Mouse (Mus musculus) heart, postnatal 25 days (tissue): Measurements from ENCODE around the gene Cntn5. TPM values are rescaled to one million over a fixed set of nuclear protein-coding genes. Genes with fewer than 3 reads are reported as not detected.

Experiments
- DNase-seq: peaks from one replicate; pipeline ENCODE4 v3.0.0; 2022; ENCODE audit warnings: low spot score
- intact Hi-C: fragments of 180-260 bp; cut with DNase I; formaldehyde crosslinking; loops from one replicate; pipeline ENCODE4 v1.15.1; 2025
- total RNA-seq, 2 experiments: library from RNA; stranded (reverse); gene quantifications; 2 replicates each; pipeline ENCODE4 v1.2.3; 2021

The Cntn5 gene
- total RNA-seq, 2 experiments from 2014 or later: 0.14 to 0.39 TPM

GRCm38 (mm10) chr9:9819963-9820362, 1084.6 kb downstream of the Cntn5 start:
- intact Hi-C loops: no loop called here
- no peak for DNase-seq

DNA sequence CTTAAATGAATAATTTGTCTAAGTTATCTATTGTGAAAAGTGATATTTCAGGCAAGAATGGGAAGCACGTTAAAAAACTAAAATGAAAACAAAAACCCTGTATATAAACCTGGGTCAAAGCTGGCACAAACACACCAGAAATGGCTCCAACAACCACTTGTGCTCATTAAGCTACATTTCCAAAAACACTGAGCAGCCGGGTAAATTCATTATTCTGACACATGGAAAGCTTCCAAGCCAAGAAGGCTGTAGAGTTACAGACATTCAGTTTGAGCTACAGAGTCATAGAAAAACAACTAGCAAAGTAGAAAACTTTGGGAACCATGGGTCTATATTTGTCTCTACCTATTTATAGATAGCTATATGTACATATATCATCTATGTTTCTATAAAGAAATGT, 1087.1 kb downstream of the Cntn5 start:
- no peak for DNase-seq
- intact Hi-C loops: no loop called here

GRCm38 (mm10) chr9:9799546-9799945, 1105.0 kb downstream of the Cntn5 start:
- DNase-seq: no peak

DNA sequence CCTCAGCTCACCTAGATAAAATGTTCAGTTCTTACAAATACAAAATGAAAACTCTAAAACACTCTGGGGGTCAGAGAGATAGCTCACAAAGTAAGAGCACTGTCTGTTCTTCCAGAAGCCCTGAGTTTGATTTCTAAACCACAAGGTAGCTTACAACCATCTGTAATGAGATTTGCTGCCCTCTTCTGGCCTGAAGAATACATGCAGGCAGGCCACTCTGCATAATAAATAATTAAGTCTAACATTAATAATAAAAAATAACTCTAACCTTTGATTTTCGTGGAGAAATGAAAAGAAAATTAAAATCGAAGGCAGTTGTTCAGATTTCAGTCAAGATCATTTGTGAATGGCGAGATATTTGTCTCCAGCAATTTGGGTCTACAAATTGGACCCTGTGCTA, 1120.9 kb downstream of the Cntn5 start:
- no peak for DNase-seq
- intact Hi-C loops: loop anchor here (10.0 kb wide), 1 partner anchor 739 kb away; no protein-coding TSS in a partner anchor

More at GRCm38 (mm10) chr9:9799546-9799945, 1105.0 kb downstream of the Cntn5 start:
- intact Hi-C loops: no loop called here

DNA sequence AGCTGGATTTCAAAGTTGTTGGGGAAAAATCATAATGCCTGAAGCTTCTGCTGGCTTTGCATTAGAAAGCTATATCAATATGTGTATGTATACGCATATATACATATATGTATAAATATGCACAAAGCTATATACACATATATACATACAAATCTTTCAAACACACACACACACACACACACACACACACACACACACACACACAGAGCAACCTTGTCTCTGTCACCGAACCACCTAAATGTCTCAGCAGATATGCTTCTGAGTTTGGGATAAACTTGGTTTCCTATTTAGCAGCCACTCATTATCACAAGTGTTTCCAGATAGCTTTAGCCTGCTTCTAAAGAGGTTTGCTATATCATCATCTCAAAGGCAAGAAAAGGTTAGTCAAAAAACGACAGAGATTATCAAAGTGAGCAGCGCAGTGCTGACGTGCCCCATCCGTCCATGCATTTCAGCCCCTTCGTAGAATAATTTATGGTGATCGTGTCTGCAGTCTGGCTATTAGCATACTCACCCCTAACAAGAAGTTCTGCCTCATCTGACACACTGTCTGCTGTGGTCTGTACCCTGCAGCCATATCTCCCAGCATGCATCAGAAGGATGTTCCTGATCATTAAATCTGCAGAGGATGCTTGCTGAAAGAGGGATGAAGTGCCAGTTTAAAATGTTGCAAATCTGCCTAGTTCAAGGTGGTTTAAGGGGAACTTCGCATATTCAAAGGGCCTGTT, 1123.3 kb downstream of the Cntn5 start:
- DNase-seq: no peak

DNA sequence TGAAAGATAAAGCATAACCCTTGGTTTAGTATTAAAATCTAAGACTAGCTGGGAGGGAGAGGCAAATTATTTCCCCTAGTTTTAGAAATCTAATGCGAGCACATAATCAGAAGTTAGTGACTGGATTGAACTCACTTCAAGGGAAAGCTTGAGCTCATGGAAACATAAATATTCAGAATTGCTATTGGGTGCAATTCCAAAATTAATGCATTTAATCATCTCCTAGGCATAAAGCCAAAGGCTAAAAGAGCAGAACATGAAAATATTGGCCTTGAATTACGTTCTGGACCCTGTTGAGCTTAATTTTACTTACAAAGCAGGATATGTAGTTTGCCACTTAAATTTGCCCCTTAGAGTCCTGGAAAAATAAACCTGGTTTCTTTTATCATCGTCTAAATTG, 1124.9 kb downstream of the Cntn5 start:
- intact Hi-C loops: loop anchor here (10.0 kb wide), 1 partner anchor 735 kb away; no protein-coding TSS in a partner anchor
- DNase-seq: no peak

More for the DNA sequence above, 1123.3 kb downstream of the Cntn5 start:
- intact Hi-C loops: loop anchor here (10.0 kb wide), 1 partner anchor 737 kb away; no protein-coding TSS in a partner anchor

- intact Hi-C loops: no loop called here
- no peak for DNase-seq
These were observed 1133.8 kb downstream of the Cntn5 start for GRCm38 (mm10) chr9:9770777-9771176.

GRCm38 (mm10) chr9:9769659-9770058, 1134.9 kb downstream of the Cntn5 start:
- intact Hi-C loops: no loop called here
- no peak for DNase-seq

DNA sequence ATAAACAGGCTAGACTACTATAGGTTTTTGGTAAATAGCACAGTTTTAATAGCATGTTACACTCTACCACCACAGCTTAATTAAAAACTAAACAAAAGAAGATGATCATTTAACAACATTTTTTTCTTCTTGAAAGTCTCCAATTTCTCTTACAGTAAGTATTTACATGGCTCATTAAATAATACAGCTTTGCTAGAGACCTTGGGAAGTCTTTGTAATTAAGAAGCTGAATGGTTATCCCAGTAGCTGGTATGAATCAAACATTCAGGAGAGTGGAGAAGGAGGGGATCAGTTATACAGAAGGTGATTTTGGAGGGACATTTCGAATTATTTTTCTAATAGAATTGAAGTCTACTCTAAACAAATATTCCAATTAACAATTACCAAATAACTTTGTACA, 1186.4 kb downstream of the Cntn5 start:
- intact Hi-C loops: no loop called here
- no peak for DNase-seq

DNA sequence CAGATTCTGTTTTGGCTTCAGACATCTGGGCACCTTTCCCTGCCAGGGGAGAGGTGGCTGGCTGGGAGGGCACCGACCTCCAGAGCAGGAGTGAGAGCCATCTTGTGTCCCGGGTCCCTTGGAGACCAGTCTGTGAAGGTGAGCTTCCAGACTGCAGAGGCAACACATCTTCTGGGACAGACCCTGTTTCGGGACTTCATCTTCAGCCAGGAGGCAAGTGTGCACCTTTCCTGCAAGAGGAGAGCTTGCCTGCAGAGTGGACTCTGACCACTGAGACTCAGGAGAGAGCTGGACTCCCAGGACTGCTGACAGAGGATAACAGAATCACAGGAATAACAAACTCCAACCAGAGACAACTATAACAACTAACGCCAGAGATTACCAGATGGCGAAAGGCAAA, 1195.9 kb downstream of the Cntn5 start:
- intact Hi-C loops: no loop called here
- no peak for DNase-seq

DNA sequence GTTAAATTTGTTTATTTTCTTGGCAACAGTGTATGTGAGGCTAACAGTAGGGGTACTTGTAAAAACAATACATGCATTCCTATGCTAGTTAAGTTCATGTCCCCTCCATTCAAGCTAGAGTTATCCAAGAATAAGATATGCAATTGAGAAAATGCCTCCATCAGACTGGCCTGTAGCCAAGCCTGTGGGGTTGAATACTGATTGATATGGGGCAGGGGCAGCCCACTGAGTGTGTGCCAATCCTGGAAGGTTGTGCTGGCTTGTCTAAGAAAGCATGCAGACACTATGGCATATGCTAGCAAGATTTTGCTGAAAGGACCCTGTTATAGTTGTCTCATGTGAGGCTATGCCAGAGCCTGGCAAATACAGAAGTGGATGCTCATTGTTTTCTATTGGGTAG, 1196.8 kb downstream of the Cntn5 start:
- intact Hi-C loops: no loop called here

GRCm38 (mm10) chr9:9705180-9705579, 1199.4 kb downstream of the Cntn5 start:
- DNase-seq: no peak
- intact Hi-C loops: no loop called here

More for the DNA sequence above, 1196.8 kb downstream of the Cntn5 start:
- no peak for DNase-seq

GRCm38 (mm10) chr9:9696636-9697035, 1207.9 kb downstream of the Cntn5 start:
- no peak for DNase-seq
- intact Hi-C loops: no loop called here

- intact Hi-C loops: no loop called here
- DNase-seq: no peak
These were observed 1222.2 kb downstream of the Cntn5 start for GRCm38 (mm10) chr9:9682348-9682884.

DNA sequence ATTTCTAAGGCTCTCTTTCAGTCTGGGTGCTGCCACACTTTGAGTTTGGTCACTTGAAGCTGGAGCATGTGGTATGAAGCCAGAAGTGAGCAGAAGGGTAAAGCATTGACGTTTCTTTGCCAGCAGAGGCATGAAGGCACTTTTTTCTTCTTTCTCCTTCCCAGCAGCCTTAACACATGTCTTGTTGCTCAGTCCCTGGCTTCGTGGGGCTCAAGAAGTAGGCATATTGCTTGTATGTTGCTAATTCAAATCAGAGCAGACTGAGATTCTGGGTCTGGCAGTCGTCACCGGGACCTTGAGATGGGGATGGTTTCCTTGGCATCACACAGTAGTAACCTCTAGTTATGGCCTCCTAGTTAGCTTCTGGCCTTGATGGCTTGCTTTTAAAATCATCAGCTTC, 1228.5 kb downstream of the Cntn5 start:
- intact Hi-C loops: no loop called here
- no peak for DNase-seq

- intact Hi-C loops: no loop called here
- no peak for DNase-seq
These were observed 1230.0 kb downstream of the Cntn5 start for GRCm38 (mm10) chr9:9674531-9674930.

- intact Hi-C loops: no loop called here
- no peak for DNase-seq
These were observed 1231.1 kb downstream of the Cntn5 start for GRCm38 (mm10) chr9:9673277-9674049.

- intact Hi-C loops: no loop called here
- no peak for DNase-seq
These were observed 1251.1 kb downstream of the Cntn5 start for GRCm38 (mm10) chr9:9653463-9653862.

- DNase-seq: no peak
- intact Hi-C loops: no loop called here
These were observed 1257.2 kb downstream of the Cntn5 start for GRCm38 (mm10) chr9:9647361-9647760.

DNA sequence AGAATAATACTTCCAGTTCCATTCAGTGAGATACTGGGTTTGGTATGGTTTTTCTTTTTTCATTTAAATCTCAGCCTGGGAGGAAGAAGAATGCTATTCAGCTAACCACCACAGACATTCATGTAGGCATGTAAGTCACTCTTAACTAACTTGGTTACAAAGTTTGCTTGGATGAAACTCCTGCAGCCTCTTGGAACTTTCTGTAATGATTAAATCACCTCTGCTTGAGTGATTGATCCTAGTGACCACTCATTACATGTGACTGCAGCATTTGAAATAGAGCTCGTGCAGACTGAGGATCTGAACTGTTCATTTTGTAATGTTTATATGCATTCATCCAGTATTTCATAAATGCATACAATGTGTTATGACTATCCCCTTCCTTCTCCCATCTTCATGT, 1258.3 kb downstream of the Cntn5 start:
- DNase-seq: no peak
- intact Hi-C loops: no loop called here
